Mouse (Mus musculus) embryonic fibroblast, embryonic 13.5 days (primary cell): ENCODE results near the gene Tha1. TPM values are rescaled to one million over a fixed set of nuclear protein-coding genes. Genes with fewer than 3 reads are reported as not detected.

Experiments
- H3K27ac ChIP-seq: 2 replicates; pipeline ENCODE4 v1.5.1; 2012; ENCODE audit warnings: low read length, control low read depth, inconsistent platforms; ENCODE audit not compliant: insufficient read depth
- H3K4me1 ChIP-seq: 2 replicates; pipeline ENCODE4 v1.6.1; 2011; ENCODE audit warnings: low read length; ENCODE audit not compliant: control insufficient read depth, insufficient read depth
- H3K4me3 ChIP-seq: 2 replicates; pipeline ENCODE4 v1.5.1; 2011; ENCODE audit warnings: mild to moderate bottlenecking, control low read depth, low read length; ENCODE audit not compliant: insufficient read depth
- CTCF ChIP-seq: IDR thresholded peaks from 2 replicates; pipeline ENCODE4 v1.5.1; 2011; ENCODE audit warnings: mild to moderate bottlenecking, control low read depth, low read length, moderate library complexity, borderline replicate concordance; ENCODE audit not compliant: insufficient read depth
- POLR2A ChIP-seq: IDR thresholded peaks from 2 replicates; pipeline ENCODE4 v1.6.1; 2011; ENCODE audit warnings: low read depth, mild to moderate bottlenecking, control low read depth, low read length, moderate library complexity
- polyA plus RNA-seq: library from polyadenylated mRNA; stranded (reverse); fragments of >200 nt; gene quantifications from 2 replicates; pipeline ENCODE4 v1.2.4, GENCODE M21; 2011; ENCODE audit warnings: low read depth; ENCODE audit not compliant: missing spikeins, insufficient read length

Gene Tha1
- polyA plus RNA-seq, 1 experiment: 1.2 TPM

GRCm38 (mm10) chr11:117882208-117882607, 8.9 kb upstream of the Tha1 start:
- Histone ChIP-seq H3K4me3 (no peak overlapping the region), H3K4me1 (0 out of 2 replicates have a peak, but pooled peaks cover 3% of the 10 kb centered on the region), H3K27ac (no peak overlapping the region)
- TF ChIP-seq CTCF: no peak
- no peak for TF ChIP-seq POLR2A

- no peak overlapping the region for H3K4me3 ChIP-seq
- TF ChIP-seq CTCF: no peak
- TF ChIP-seq POLR2A: no peak
- H3K4me1 ChIP-seq: 0 out of 2 replicates have a peak, but pooled peaks cover 3% of the 10 kb centered on the region
- H3K27ac ChIP-seq: no peak overlapping the region
These were observed 8.5 kb upstream of the Tha1 start for GRCm38 (mm10) chr11:117881787-117882186.

GRCm38 (mm10) chr11:117880977-117881358, 7.7 kb upstream of the Tha1 start:
- Histone ChIP-seq H3K4me3 (no peak overlapping the region), H3K4me1 (0 out of 2 replicates have a peak, but pooled peaks cover 3% of the 10 kb centered on the region), H3K27ac (no peak overlapping the region)
- TF ChIP-seq POLR2A (no peak), CTCF (no peak)

- H3K4me1 ChIP-seq: 0 out of 2 replicates have a peak, but pooled peaks cover 3% of the 10 kb centered on the region
- H3K27ac ChIP-seq: no peak overlapping the region
- TF ChIP-seq CTCF (no peak), POLR2A (no peak)
- H3K4me3 ChIP-seq: no peak overlapping the region
These were observed 7.2 kb upstream of the Tha1 start for GRCm38 (mm10) chr11:117880336-117880976.

- TF ChIP-seq POLR2A (no peak), CTCF (no peak)
- no peak overlapping the region for H3K27ac ChIP-seq
- H3K4me3 ChIP-seq: no peak overlapping the region
- 0 out of 2 replicates have a peak, but pooled peaks cover 3% of the 10 kb centered on the region for H3K4me1 ChIP-seq
These were observed 6.4 kb upstream of the Tha1 start for GRCm38 (mm10) chr11:117879676-117880075.

GRCm38 (mm10) chr11:117878892-117879291, 5.6 kb upstream of the Tha1 start:
- TF ChIP-seq POLR2A (no peak), CTCF (no peak)
- H3K4me1 ChIP-seq: 0 out of 2 replicates have a peak, but pooled peaks cover 3% of the 10 kb centered on the region
- H3K27ac ChIP-seq: no peak overlapping the region
- H3K4me3 ChIP-seq: no peak overlapping the region

- Histone ChIP-seq H3K4me1 (0 out of 2 replicates have a peak, but pooled peaks cover 3% of the 10 kb centered on the region), H3K27ac (no peak overlapping the region), H3K4me3 (no peak overlapping the region)
- TF ChIP-seq POLR2A: no peak
- TF ChIP-seq CTCF: no peak
These were observed 4.8 kb upstream of the Tha1 start for GRCm38 (mm10) chr11:117877917-117878745.

GRCm38 (mm10) chr11:117875681-117876080, 2.4 kb upstream of the Tha1 start:
- TF ChIP-seq POLR2A (no peak), CTCF (no peak)
- Histone ChIP-seq H3K27ac (no peak overlapping the region), H3K4me3 (no peak overlapping the region), H3K4me1 (no peaks in the 10 kb centered on the region)

GRCm38 (mm10) chr11:117874419-117874818, 1.1 kb upstream of the Tha1 start:
- Histone ChIP-seq H3K4me1 (no peaks in the 10 kb centered on the region), H3K4me3 (no peak overlapping the region), H3K27ac (no peak overlapping the region)
- TF ChIP-seq POLR2A: no peak
- TF ChIP-seq CTCF: no peak

- no peaks in the 10 kb centered on the region for H3K4me1 ChIP-seq
- H3K27ac ChIP-seq: no peak overlapping the region
- no peak overlapping the region for H3K4me3 ChIP-seq
- TF ChIP-seq CTCF (no peak), POLR2A (no peak)
These were observed 1.2 kb downstream of the Tha1 start for GRCm38 (mm10) chr11:117871911-117872584.
